Mouse (Mus musculus): Measurements from ENCODE around the gene Med13l.

Med13l gene

GRCm38 (mm10) chr5:118658256-118658837 is 97.9 kb downstream of the Med13l start:
- DNase-seq (ENCODE audit: low spot score), result no peak

- no peak for DNase-seq (ENCODE audit: low spot score)
Measured at GRCm38 (mm10) chr5:118659713-118660112, 99.2 kb downstream of the Med13l start.

GRCm38 (mm10) chr5:118661751-118662150 is 101.3 kb downstream of the Med13l start:
- no peak for DNase-seq (ENCODE audit: low spot score)

GRCm38 (mm10) chr5:118663999-118664398 is 103.5 kb downstream of the Med13l start:
- no peak for DNase-seq (ENCODE audit: low spot score)

GRCm38 (mm10) chr5:118665023-118665422 is 104.5 kb downstream of the Med13l start:
- DNase-seq (ENCODE audit: low spot score), result no peak

GRCm38 (mm10) chr5:118666437-118667207 is 106.1 kb downstream of the Med13l start:
- DNase-seq (ENCODE audit: low spot score), result no peak

GRCm38 (mm10) chr5:118667863-118668262 is 107.4 kb downstream of the Med13l start:
- no peak for DNase-seq (ENCODE audit: low spot score)

GRCm38 (mm10) chr5:118668931-118669330 is 108.5 kb downstream of the Med13l start:
- no peak for DNase-seq (ENCODE audit: low spot score)

- DNase-seq (ENCODE audit: low spot score), result no peak
Measured at GRCm38 (mm10) chr5:118672111-118672510, 111.6 kb downstream of the Med13l start.

- DNase-seq (ENCODE audit: low spot score), result no peak
Measured at GRCm38 (mm10) chr5:118673859-118674258, 113.4 kb downstream of the Med13l start.

- no peak for DNase-seq (ENCODE audit: low spot score)
Measured at GRCm38 (mm10) chr5:118674321-118674720, 113.8 kb downstream of the Med13l start.

GRCm38 (mm10) chr5:118675697-118676096 is 115.2 kb downstream of the Med13l start:
- no peak for DNase-seq (ENCODE audit: low spot score)

- no peak for DNase-seq (ENCODE audit: low spot score)
Measured at GRCm38 (mm10) chr5:118676151-118676918, 115.9 kb downstream of the Med13l start.

GRCm38 (mm10) chr5:118679283-118679835 is 118.9 kb downstream of the Med13l start:
- DNase-seq (ENCODE audit: low spot score), result no peak

GRCm38 (mm10) chr5:118680853-118681252 is 120.4 kb downstream of the Med13l start:
- DNase-seq (ENCODE audit: low spot score), result no peak

GRCm38 (mm10) chr5:118682007-118682406 is 121.5 kb downstream of the Med13l start:
- DNase-seq (ENCODE audit: low spot score), result no peak

- no peak for DNase-seq (ENCODE audit: low spot score)
Measured at GRCm38 (mm10) chr5:118685145-118685544, 124.7 kb downstream of the Med13l start.

GRCm38 (mm10) chr5:118686021-118686420 is 125.5 kb downstream of the Med13l start:
- no peak for DNase-seq (ENCODE audit: low spot score)

GRCm38 (mm10) chr5:118688886-118689835 is 128.7 kb downstream of the Med13l start:
- no peak for DNase-seq (ENCODE audit: low spot score)

GRCm38 (mm10) chr5:118691025-118691709 is 130.7 kb downstream of the Med13l start:
- no peak for DNase-seq (ENCODE audit: low spot score)

- DNase-seq (ENCODE audit: low spot score), result no peak
Measured at GRCm38 (mm10) chr5:118691710-118692040, 131.2 kb downstream of the Med13l start.

Measured in layer of hippocampus, adult 9-10 months (tissue).